Mouse (Mus musculus) olfactory bulb, adult 2 months (tissue): ENCODE results near the gene Sec24a.
"Not testable (repeated sequence)": the region's sequence is repeated elsewhere in the genome, so short reads cannot be mapped to it uniquely, and the experiment has no call there.

Experiments
- CTCF ChIP-seq: fragments of 200-500 bp; IDR thresholded peaks from 2 replicates; pipeline ENCODE4 v1.5.1; 2012; ENCODE audit warnings: low read depth, mild to moderate bottlenecking, low read length, moderate library complexity; ENCODE audit not compliant: insufficient read depth
- POLR2A ChIP-seq: fragments of 200-500 bp; IDR thresholded peaks from 2 replicates; pipeline ENCODE4 v1.6.1; 2012; ENCODE audit warnings: mild to moderate bottlenecking, low read depth, low read length, moderate library complexity; ENCODE audit not compliant: insufficient read depth

- TF ChIP-seq CTCF, POLR2A: not testable (repeated sequence)
Measured at GRCm38 (mm10) chr11:51664747-51665146, 98.7 kb downstream of the Sec24a start.
